ENCODE assay signal across 20 mouse cellular contexts in the genomic region with DNA sequence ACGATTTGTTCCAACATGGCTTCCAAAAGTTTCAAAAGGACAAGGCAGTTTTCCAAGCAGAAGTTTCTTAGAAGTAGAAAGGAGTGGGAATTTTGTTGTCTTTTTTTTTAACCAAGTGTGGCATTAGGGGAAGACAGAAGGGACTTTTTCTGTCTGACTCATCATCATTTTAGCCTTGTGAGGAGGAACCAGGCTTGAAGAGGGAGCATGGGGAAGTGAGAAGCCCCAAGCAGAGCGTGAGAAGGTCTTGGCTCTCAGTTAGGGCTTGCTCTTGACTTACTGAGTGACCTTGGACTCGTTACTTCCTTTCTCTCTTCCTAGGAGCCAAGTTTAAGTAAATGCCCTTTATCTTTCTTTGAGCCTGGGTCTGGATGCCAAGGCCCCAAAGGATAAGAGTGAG. TPM values are rescaled to one million over a fixed set of nuclear protein-coding genes. Genes with fewer than 3 reads are reported as not detected.
A peak's percentile ranks its signal among the peaks of the same experiment; 100 is the strongest.
DNase-seq lines count a peak whose midpoint lies in the region; ATAC-seq and TF ChIP-seq lines count a peak whose summit lies in the region.
"Had no signal": no experiment of that assay in that cellular context is flagged by ENCODE, and none has a peak within 500 bp of the region (broad histone marks: within the 10 kb centered on the region; RNA-seq: fewer than 3 reads in every experiment).

No protein-coding gene starts in this region.

- H3K4me2 ChIP-seq in heart, embryonic 13.5 days: no peak overlapping the region
- no peak overlapping the region for H3K4me2 ChIP-seq in heart, embryonic 12.5 days
- H3K4me2 ChIP-seq in stomach, embryonic 16.5 days (ENCODE audit: low read depth, low read length): no peak overlapping the region
- H3K4me2 ChIP-seq in stomach, postnatal 0 days (replicated peaks; ENCODE audit: low read depth): no peak overlapping the region
- H3K4me2 ChIP-seq: forebrain, embryonic 12.5 days; limb, embryonic 12.5 days; midbrain, embryonic 15.5 days had no signal

- TF ChIP-seq CTCF in stomach, postnatal 0 days (IDR thresholded peaks at IDR 0.05; ENCODE audit: low read depth): no peak

- 0 out of 2 replicates have a peak overlapping the region, but pooled peaks have one; percentile 16 for H3K27ac ChIP-seq in heart, embryonic 13.5 days (replicated peaks)
- no peak overlapping the region for H3K27ac ChIP-seq in heart, embryonic 12.5 days (ENCODE audit: poor library complexity, severe bottlenecking)
- no peak overlapping the region for H3K27ac ChIP-seq in stomach, embryonic 16.5 days (ENCODE audit: low read length)
- no peak overlapping the region for H3K27ac ChIP-seq in stomach, postnatal 0 days (replicated peaks)
- H3K27ac ChIP-seq: forebrain, embryonic 12.5 days; heart, embryonic 10.5 days; kidney, postnatal 0 days; limb, embryonic 12.5 days; midbrain, embryonic 15.5 days had no signal

- TF ChIP-seq EP300 in stomach, postnatal 0 days (optimal IDR thresholded peaks at IDR 0.05): no peak

- peaks cover 89% of the 10 kb centered on the region for H3K4me1 ChIP-seq in heart, embryonic 13.5 days
- peaks cover 80% of the 10 kb centered on the region for H3K4me1 ChIP-seq in heart, embryonic 12.5 days (replicated peaks)
- no peaks in the 10 kb centered on the region for H3K4me1 ChIP-seq in stomach, embryonic 16.5 days (ENCODE audit: control insufficient read depth, insufficient read depth, low read length)
- H3K4me1 ChIP-seq in stomach, postnatal 0 days (replicated peaks; ENCODE audit: control insufficient read depth, insufficient read depth): no peaks in the 10 kb centered on the region

- H3K9me3 ChIP-seq in heart, embryonic 13.5 days: no peaks in the 10 kb centered on the region
- H3K9me3 ChIP-seq in heart, embryonic 12.5 days (replicated peaks): no peaks in the 10 kb centered on the region
- H3K9me3 ChIP-seq in stomach, embryonic 16.5 days (replicated peaks; ENCODE audit: control insufficient read depth, low read length): no peaks in the 10 kb centered on the region
- no peaks in the 10 kb centered on the region for H3K9me3 ChIP-seq in stomach, postnatal 0 days (ENCODE audit: control insufficient read depth, low read length)
- H3K9me3 ChIP-seq: forebrain, embryonic 12.5 days; G1E; heart, embryonic 10.5 days; limb, embryonic 12.5 days; midbrain, embryonic 15.5 days had no signal

- H3K9ac ChIP-seq in heart, embryonic 13.5 days: no peak overlapping the region
- H3K9ac ChIP-seq in heart, embryonic 12.5 days: no peak overlapping the region
- H3K9ac ChIP-seq in stomach, embryonic 16.5 days (ENCODE audit: low read length): no peak overlapping the region
- H3K9ac ChIP-seq in stomach, postnatal 0 days (ENCODE audit: low read length): no peak overlapping the region
- H3K9ac ChIP-seq: forebrain, embryonic 12.5 days; limb, embryonic 12.5 days; midbrain, embryonic 15.5 days had no signal

- H3K36me3 ChIP-seq in heart, embryonic 13.5 days: no peaks in the 10 kb centered on the region
- H3K36me3 ChIP-seq in heart, embryonic 12.5 days: peaks cover 3% of the 10 kb centered on the region; the same call in 1 of the 2 replicates
- no peaks in the 10 kb centered on the region for H3K36me3 ChIP-seq in stomach, embryonic 16.5 days (ENCODE audit: control insufficient read depth, insufficient read depth, low read length)
- H3K36me3 ChIP-seq in stomach, postnatal 0 days (ENCODE audit: control insufficient read depth, insufficient read depth, low read length): no peaks in the 10 kb centered on the region
- H3K36me3 ChIP-seq: forebrain, embryonic 12.5 days; G1E; limb, embryonic 12.5 days; midbrain, embryonic 15.5 days had no signal

- H3K4me3 ChIP-seq in heart, embryonic 13.5 days: no peak overlapping the region
- no peak overlapping the region for H3K4me3 ChIP-seq in heart, embryonic 12.5 days
- H3K4me3 ChIP-seq in stomach, embryonic 16.5 days (replicated peaks; ENCODE audit: low read length): no peak overlapping the region
- H3K4me3 ChIP-seq in stomach, postnatal 0 days (ENCODE audit: low read depth, low read length): no peak overlapping the region
- H3K4me3 ChIP-seq: forebrain, embryonic 12.5 days; heart, embryonic 10.5 days; limb, embryonic 12.5 days; midbrain, embryonic 15.5 days had no signal

- 73% methylated on average over 3 of the region's 3 CpGs for WGBS in heart, embryonic 13.5 days
- WGBS in heart, embryonic 12.5 days: 68% methylated on average over 3 of the region's 3 CpGs
- 75% methylated on average over 3 of the region's 3 CpGs for WGBS in stomach, embryonic 16.5 days
- 78% methylated on average over 3 of the region's 3 CpGs for WGBS in stomach, postnatal 0 days

- ATAC-seq in heart, embryonic 13.5 days (ENCODE audit: extremely low read depth, insufficient number of reproducible peaks, low FRiP score, low TSS enrichment): no peak
- ATAC-seq in heart, embryonic 12.5 days (ENCODE audit: insufficient number of reproducible peaks, low FRiP score): no peak
- ATAC-seq in stomach, embryonic 16.5 days (ENCODE audit: insufficient read depth, low FRiP score): 0 out of 2 replicates have a peak, but pooled peaks have one; percentile 21
- ATAC-seq in stomach, postnatal 0 days (ENCODE audit: low FRiP score, low TSS enrichment): no peak
- peak; percentile 95 for ATAC-seq in megakaryocyte, adult 5-6 weeks (ENCODE audit: poor library complexity, severe bottlenecking)
- no peak for ATAC-seq in erythroid progenitor cell, adult 5-6 weeks (replicated peaks; ENCODE audit: low FRiP score, poor library complexity, severe bottlenecking)
- ATAC-seq: hindbrain, embryonic 16.5 days; intestine, postnatal 0 days; midbrain, embryonic 15.5 days had no signal

- DNase-seq in stomach, postnatal 0 days (ENCODE audit: low spot score): no peak
- no peak for DNase-seq in urinary bladder, postnatal 4 days (ENCODE audit: low spot score in 2 of 2)
- DNase-seq: cerebellum, postnatal 14 days; gastrocnemius, postnatal 25 days; heart, postnatal 36 days; lung, postnatal 4 days; thymus, postnatal 4 days had no signal

- H3K27me3 ChIP-seq in heart, embryonic 13.5 days (replicated peaks): no peaks in the 10 kb centered on the region
- no peaks in the 10 kb centered on the region for H3K27me3 ChIP-seq in heart, embryonic 12.5 days (replicated peaks)
- H3K27me3 ChIP-seq in stomach, embryonic 16.5 days (ENCODE audit: control insufficient read depth, insufficient read depth, low read length): no peaks in the 10 kb centered on the region
- no peaks in the 10 kb centered on the region for H3K27me3 ChIP-seq in stomach, postnatal 0 days (ENCODE audit: control insufficient read depth, insufficient read depth, low read length)
- H3K27me3 ChIP-seq: forebrain, embryonic 12.5 days; midbrain, embryonic 15.5 days had no signal

RNA-seq across cellular contexts. Expression of a gene that starts 8.6 kb away (rescaled TPM):
- 27.8 and 29.0 TPM in 2 replicates for polyA plus RNA-seq in heart, embryonic 13.5 days (2015; fragmentation: Nextera tagmentation; extraction: Ambion mirVana)
- 48.8 and 49.4 TPM in 2 replicates for polyA plus RNA-seq in heart, embryonic 12.5 days (2016; fragmentation: Nextera tagmentation; extraction: Ambion mirVana)
- polyA plus RNA-seq in stomach, embryonic 16.5 days (2015; fragmentation: Nextera tagmentation; extraction: Ambion mirVana): 12.6 and 13.0 TPM in 2 replicates
- polyA plus RNA-seq in stomach, postnatal 0 days (2015; fragmentation: Nextera tagmentation; extraction: Ambion mirVana): 4.9 and 5.3 TPM in 2 replicates
- total RNA-seq in megakaryocyte, adult 5-6 weeks (2015): 55.9 and 61.4 TPM in 2 replicates
- total RNA-seq in megakaryocyte, adult 5-6 weeks (2017): 59.8 and 63.4 TPM in 2 replicates
- total RNA-seq in erythroid progenitor cell, adult 5-6 weeks (2015; ENCODE audit: low replicate concordance): 7.6 and 13.4 TPM in 2 replicates
- 3.3 and 5.8 TPM in 2 replicates for total RNA-seq in erythroid progenitor cell, adult 5-6 weeks (2017; ENCODE audit: low replicate concordance)
- polyA plus RNA-seq: G1E had no signal

Comparison
In these comparisons a context has a peak if more than half of its experiments do, and no peak if none do; other contexts are left out.
1. ATAC-seq: peak in stomach, embryonic 16.5 days (single experiment) and megakaryocyte, adult 5-6 weeks (single experiment); none in heart, embryonic 13.5 days (single experiment), heart, embryonic 12.5 days (single experiment), stomach, postnatal 0 days (single experiment) and erythroid progenitor cell, adult 5-6 weeks (single experiment).